Mouse (Mus musculus) midbrain, embryonic 16.5 days (tissue): ENCODE data around the gene Ascl1. TPM values are rescaled to one million over a fixed set of nuclear protein-coding genes. Genes with fewer than 3 reads are reported as not detected.

Source experiments
- ATAC-seq: fragments of 200-750 bp; cut with Nextera tagmentation; 2 replicates; pipeline ENCODE4 v1.8.0; 2017; ENCODE audit warnings: moderate TSS enrichment
- H3K27ac ChIP-seq: fragments of 300-500 bp; sonication (generic); 2 replicates; pipeline ENCODE4 v1.5.1; 2014; ENCODE audit warnings: mild to moderate bottlenecking, low read length, mixed read lengths
- H3K27me3 ChIP-seq: fragments of 300-500 bp; sonication (generic); 2 replicates; pipeline ENCODE4 v1.6.1; 2014; ENCODE audit warnings: low read depth, low read length, mixed read lengths; ENCODE audit not compliant: control insufficient read depth, insufficient read depth
- H3K36me3 ChIP-seq: fragments of 300-500 bp; sonication (generic); 2 replicates; pipeline ENCODE4 v1.6.1; 2014; ENCODE audit warnings: mild to moderate bottlenecking, low read length, moderate library complexity, mixed read lengths; ENCODE audit not compliant: control insufficient read depth, insufficient read depth
- H3K4me1 ChIP-seq: fragments of 300-500 bp; sonication (generic); 2 replicates; pipeline ENCODE4 v1.6.1; 2014; ENCODE audit warnings: mild to moderate bottlenecking, low read length, mixed read lengths; ENCODE audit not compliant: control insufficient read depth, insufficient read depth
- H3K4me2 ChIP-seq: fragments of 300-500 bp; sonication (generic); 2 replicates; pipeline ENCODE4 v1.6.1; 2014; ENCODE audit warnings: mild to moderate bottlenecking, low read length, mixed read lengths
- H3K4me3 ChIP-seq: fragments of 300-500 bp; sonication (generic); 2 replicates; pipeline ENCODE4 v1.5.1; 2014; ENCODE audit warnings: low read depth, mild to moderate bottlenecking, low read length, moderate library complexity, mixed read lengths
- H3K9ac ChIP-seq: fragments of 300-500 bp; sonication (generic); 2 replicates; pipeline ENCODE4 v1.6.1; 2014; ENCODE audit warnings: low read depth, low read length, mixed read lengths
- H3K9me3 ChIP-seq: fragments of 300-500 bp; sonication (generic); replicated peaks from 2 replicates; pipeline ENCODE4 v1.6.1; 2014; ENCODE audit warnings: mild to moderate bottlenecking, low read length, mixed read lengths; ENCODE audit not compliant: control insufficient read depth, poor library complexity, severe bottlenecking
- whole genome bisulfite sequencing: fragments of 180-500 bp; shearing (Covaris S2); extraction: QIAGEN DNeasy Blood & Tissue Kit; methylation state at CpG from one replicate; pipeline ENCODE4 v1.1.7; 2014; 5-methylcytosine and 5-hydroxymethylcytosine counted together
- polyA plus RNA-seq: library from polyadenylated mRNA; unstranded; fragments of >200 nt; fragmentation: Nextera tagmentation; extraction: Ambion mirVana; gene quantifications from 2 replicates; pipeline ENCODE4 v1.2.1, GENCODE M21; 2015

Ascl1 gene
- 8.1 and 9.0 TPM in 2 replicates for polyA plus RNA-seq

DNA sequence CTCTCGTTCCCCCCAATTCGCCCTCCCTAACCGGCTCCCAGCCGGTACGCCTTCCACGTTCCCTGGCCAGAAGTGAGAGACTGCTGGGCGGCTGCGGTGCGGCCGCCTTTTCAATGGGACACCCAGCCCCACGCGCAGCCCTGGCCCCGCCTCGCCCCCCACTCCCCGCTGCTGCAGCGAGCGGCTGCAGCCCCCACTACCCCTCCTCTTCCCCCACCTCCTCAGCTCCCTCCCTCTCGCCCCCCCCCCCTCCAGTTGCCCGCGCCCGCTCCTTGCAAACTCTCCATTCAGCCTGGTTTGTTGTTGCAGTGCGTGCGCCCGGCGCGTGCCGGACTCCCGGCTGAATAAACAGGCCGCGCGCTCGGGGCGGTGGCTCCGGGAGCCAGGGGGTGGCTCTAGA is at the start of gene Ascl1:
Gene Ascl1, minus strand, starts transcription at position 85 of the 400 bp plus-strand sequence.
- ATAC-seq, result peak; percentile 44

DNA sequence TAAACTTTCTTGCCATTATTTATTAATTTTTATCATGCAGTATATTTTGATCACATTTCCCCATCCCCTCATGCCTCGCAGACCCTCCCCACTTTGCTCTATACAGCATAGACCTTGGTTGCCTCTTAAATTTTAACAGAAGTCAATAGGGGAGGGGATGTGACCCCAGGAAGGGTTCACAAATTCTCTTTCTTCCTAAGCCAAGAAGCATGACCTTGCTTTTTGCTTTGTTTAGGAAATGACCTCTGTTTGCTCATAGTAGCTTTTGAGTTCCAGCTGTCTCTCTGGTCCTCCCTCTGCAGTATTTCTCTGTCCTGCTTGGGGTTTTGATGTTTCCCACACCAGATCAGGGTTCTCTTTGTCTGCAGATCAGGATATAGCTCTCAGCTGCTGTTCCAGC is 40.7 kb upstream of the Ascl1 start:
- no peak overlapping the region for H3K27ac ChIP-seq
- H3K27me3 ChIP-seq, result no peaks in the 10 kb centered on the region
- H3K36me3 ChIP-seq, result no peaks in the 10 kb centered on the region
- ATAC-seq, result no peak
- no peak overlapping the region for H3K4me2 ChIP-seq
- no peak overlapping the region for H3K9ac ChIP-seq
- 100% methylated on average over 1 of the region's 1 CpGs for WGBS
- H3K9me3 ChIP-seq, result no peaks in the 10 kb centered on the region
- no peak overlapping the region for H3K4me3 ChIP-seq
- no peaks in the 10 kb centered on the region for H3K4me1 ChIP-seq

More for the DNA sequence above, at the start of gene Ascl1:
- peak within 1 kb of the TSS; percentile 86 for H3K4me3 ChIP-seq
- peak within 1 kb of the TSS; percentile 91 for H3K27ac ChIP-seq
- no peaks in the 10 kb centered on the region for H3K36me3 ChIP-seq
- H3K9me3 ChIP-seq, result no peaks in the 10 kb centered on the region; the same call in 1 of the 2 replicates
- H3K9ac ChIP-seq, result peak within 1 kb of the TSS; percentile 78
- peaks cover 37% of the 10 kb centered on the region for H3K4me1 ChIP-seq
- no peaks in the 10 kb centered on the region; the same call in 1 of the 2 replicates for H3K27me3 ChIP-seq
- whole genome bisulfite sequencing, result under 1% methylated on average over 31 of the region's 34 CpGs
- H3K4me2 ChIP-seq, result peak within 1 kb of the TSS; percentile 73

DNA sequence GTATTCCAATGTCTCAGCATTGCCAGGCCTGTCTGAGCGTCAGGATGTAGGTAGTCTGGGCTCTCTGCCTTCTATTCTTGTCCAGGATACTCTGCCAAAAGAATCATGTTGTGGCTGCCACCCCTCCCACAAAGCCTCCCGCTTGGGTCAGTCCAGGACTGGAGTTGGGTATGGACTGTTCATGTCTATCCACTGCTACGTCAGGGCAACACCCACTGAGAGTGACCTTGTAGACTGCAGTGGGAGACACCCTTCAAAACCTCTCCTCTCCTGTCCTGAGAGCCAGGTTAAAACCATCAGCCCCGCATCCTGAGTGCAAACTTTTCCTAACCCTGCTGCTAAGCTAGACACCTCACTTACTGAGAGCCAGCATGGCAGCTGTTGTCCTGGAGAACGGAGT is 28.2 kb upstream of the Ascl1 start, which contains the start of gene Pah:
Gene Pah, plus strand, starts transcription at position 150 of the 400 bp plus-strand sequence.
- no peak for ATAC-seq
- H3K9me3 ChIP-seq, result no peaks in the 10 kb centered on the region
- no peaks in the 10 kb centered on the region for H3K27me3 ChIP-seq
- no peaks in the 10 kb centered on the region for H3K4me1 ChIP-seq
- no peak within 1 kb of the TSS for H3K9ac ChIP-seq
- H3K36me3 ChIP-seq, result no peaks in the 10 kb centered on the region
- no peak within 1 kb of the TSS for H3K27ac ChIP-seq
- no peak within 1 kb of the TSS for H3K4me2 ChIP-seq
- 92% methylated on average over 5 of the region's 5 CpGs for WGBS
- H3K4me3 ChIP-seq, result no peak within 1 kb of the TSS

- Histone ChIP-seq H3K4me3 (no peak overlapping the region), H3K4me2 (no peak overlapping the region), H3K27ac (no peak overlapping the region), H3K36me3 (no peaks in the 10 kb centered on the region), H3K9ac (no peak overlapping the region), H3K27me3 (no peaks in the 10 kb centered on the region), H3K4me1 (no peaks in the 10 kb centered on the region), H3K9me3 (no peaks in the 10 kb centered on the region)
- 87% methylated on average over 4 of the region's 4 CpGs for WGBS
- no peak for ATAC-seq
These were observed 27.1 kb upstream of the Ascl1 start for GRCm38 (mm10) chr10:87520401-87521116.

- Histone ChIP-seq H3K9me3 (no peaks in the 10 kb centered on the region), H3K36me3 (no peaks in the 10 kb centered on the region), H3K27ac (no peak overlapping the region), H3K27me3 (no peaks in the 10 kb centered on the region), H3K4me2 (no peak overlapping the region), H3K9ac (no peak overlapping the region), H3K4me1 (no peaks in the 10 kb centered on the region), H3K4me3 (no peak overlapping the region)
- ATAC-seq, result no peak
- WGBS, result 87% methylated on average over 2 of the region's 2 CpGs
These were observed 25.1 kb upstream of the Ascl1 start for GRCm38 (mm10) chr10:87518585-87518984.

DNA sequence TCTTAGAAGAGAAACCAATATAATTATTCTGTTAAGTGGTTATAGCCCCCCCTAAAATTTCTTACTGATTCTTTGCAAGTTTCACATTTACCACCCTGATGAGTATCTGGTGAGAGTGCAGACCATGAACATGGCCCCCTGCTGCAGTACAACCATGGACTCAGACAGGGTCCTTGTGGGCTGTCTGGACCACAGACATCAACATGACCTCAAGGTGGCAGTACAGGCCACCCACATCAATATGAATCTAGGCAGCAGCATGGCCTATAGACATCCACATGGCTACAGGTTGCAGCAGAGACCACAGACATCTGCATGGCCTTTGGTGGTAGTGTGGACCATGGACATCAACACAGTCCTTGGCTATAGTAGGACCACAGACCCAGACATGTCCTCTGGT is 19.6 kb upstream of the Ascl1 start:
- H3K4me1 ChIP-seq, result no peaks in the 10 kb centered on the region
- H3K36me3 ChIP-seq, result no peaks in the 10 kb centered on the region
- H3K27ac ChIP-seq, result no peak overlapping the region
- no peak overlapping the region for H3K9ac ChIP-seq
- no peak overlapping the region for H3K4me2 ChIP-seq
- ATAC-seq, result no peak
- H3K9me3 ChIP-seq, result no peaks in the 10 kb centered on the region
- H3K27me3 ChIP-seq, result no peaks in the 10 kb centered on the region
- no peak overlapping the region for H3K4me3 ChIP-seq

DNA sequence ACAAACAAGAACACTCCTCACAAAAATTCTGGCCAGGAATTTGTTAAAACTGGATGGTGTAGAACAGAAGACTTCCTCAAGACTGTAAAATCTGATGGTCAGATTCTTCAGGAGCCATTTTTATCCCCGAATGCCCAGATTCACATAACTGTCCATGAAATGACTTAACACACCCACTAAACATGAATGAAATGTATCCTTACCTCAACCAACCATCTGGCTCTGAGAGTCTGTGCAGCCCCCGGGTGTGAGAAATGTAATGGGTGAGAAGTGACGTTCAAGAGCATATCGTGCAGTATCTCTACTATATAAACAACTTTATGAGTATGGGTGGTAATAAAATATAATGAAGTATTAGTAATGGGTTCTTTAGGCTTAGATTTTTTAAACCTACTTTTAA is 15.1 kb upstream of the Ascl1 start:
- ATAC-seq, result no peak
- Histone ChIP-seq H3K27me3 (no peaks in the 10 kb centered on the region), H3K4me1 (no peaks in the 10 kb centered on the region), H3K9me3 (no peaks in the 10 kb centered on the region), H3K4me3 (no peak overlapping the region), H3K4me2 (no peak overlapping the region), H3K9ac (no peak overlapping the region), H3K36me3 (no peaks in the 10 kb centered on the region), H3K27ac (no peak overlapping the region)
- 92% methylated on average over 4 of the region's 4 CpGs for WGBS

GRCm38 (mm10) chr10:87503946-87504345 is 10.5 kb upstream of the Ascl1 start:
- no peaks in the 10 kb centered on the region for H3K36me3 ChIP-seq
- peak; percentile 58 for ATAC-seq
- no peak overlapping the region for H3K4me3 ChIP-seq
- no peaks in the 10 kb centered on the region; the same call in 1 of the 2 replicates for H3K27me3 ChIP-seq
- H3K9ac ChIP-seq, result no peak overlapping the region
- H3K9me3 ChIP-seq, result no peaks in the 10 kb centered on the region
- H3K4me1 ChIP-seq, result peaks cover 14% of the 10 kb centered on the region
- WGBS, result 1% methylated on average over 10 of the region's 10 CpGs
- no peak overlapping the region for H3K27ac ChIP-seq
- H3K4me2 ChIP-seq, result peak overlapping the region; percentile 35

- Histone ChIP-seq H3K9me3 (no peaks in the 10 kb centered on the region; the same call in 1 of the 2 replicates), H3K4me2 (no peak overlapping the region), H3K4me1 (peaks cover 14% of the 10 kb centered on the region), H3K27ac (no peak overlapping the region), H3K36me3 (no peaks in the 10 kb centered on the region), H3K9ac (no peak overlapping the region), H3K27me3 (no peaks in the 10 kb centered on the region; the same call in 1 of the 2 replicates), H3K4me3 (no peak overlapping the region)
- peak; percentile 52; the same call in 1 of the 2 replicates for ATAC-seq
- WGBS, result 11% methylated on average over 5 of the region's 5 CpGs
These were observed 8.8 kb upstream of the Ascl1 start for GRCm38 (mm10) chr10:87502283-87502682.
